Mouse (Mus musculus): ENCODE measurements around the gene Creg1.

GRCm38 (mm10) chr1:165737867-165738266 is 25.7 kb upstream of the Creg1 start:
- TF ChIP-seq EP300 (IDR thresholded peaks at IDR 0.05; ENCODE audit: insufficient read depth, low read depth, low read length): no peak
- TF ChIP-seq CTCF (IDR thresholded peaks at IDR 0.05): no peak

Data from heart, adult 2 months (tissue).